Mouse (Mus musculus): ENCODE results near the gene Ryr2. TPM values are rescaled to one million over a fixed set of nuclear protein-coding genes. Genes with fewer than 3 reads are reported as not detected.

Ryr2 gene
- polyA plus RNA-seq, 1 experiment from 2014 or later, result 1.5 TPM

DNA sequence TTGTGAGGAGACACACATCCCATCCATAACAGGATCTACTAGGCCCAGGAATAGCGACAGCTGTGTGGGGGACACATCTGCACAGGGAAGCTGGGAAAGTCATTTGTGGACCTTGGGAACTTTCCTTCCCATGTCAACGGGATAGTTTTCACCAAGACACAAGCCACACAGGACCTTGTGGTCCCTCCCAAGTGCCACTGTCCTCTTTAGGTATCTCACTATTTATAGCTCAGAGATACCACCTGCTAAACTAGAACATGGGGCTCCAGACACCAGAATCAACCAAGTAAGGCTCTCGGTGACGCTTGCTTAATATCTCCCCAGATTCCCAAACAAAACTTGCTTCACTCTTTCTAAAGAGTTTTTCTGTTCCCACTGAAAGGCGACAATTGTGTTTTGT lies 73.5 kb downstream of the Ryr2 start:
- no peak overlapping the region for H3K27ac ChIP-seq
- no peak overlapping the region for H3K9ac ChIP-seq
- WGBS, result 82% methylated on average over 5 of the region's 5 CpGs
- no peaks in the 10 kb centered on the region for H3K36me3 ChIP-seq
- H3K4me3 ChIP-seq, result no peak overlapping the region
- no peak overlapping the region for H3K4me2 ChIP-seq
- H3K27me3 ChIP-seq, result no peaks in the 10 kb centered on the region
- no peaks in the 10 kb centered on the region for H3K9me3 ChIP-seq
- H3K4me1 ChIP-seq, result 0 out of 2 replicates have a peak, but pooled peaks cover 3% of the 10 kb centered on the region
- no peak for ATAC-seq (ENCODE audit: borderline replicate concordance, extremely low read depth, low FRiP score, low TSS enrichment)

DNA sequence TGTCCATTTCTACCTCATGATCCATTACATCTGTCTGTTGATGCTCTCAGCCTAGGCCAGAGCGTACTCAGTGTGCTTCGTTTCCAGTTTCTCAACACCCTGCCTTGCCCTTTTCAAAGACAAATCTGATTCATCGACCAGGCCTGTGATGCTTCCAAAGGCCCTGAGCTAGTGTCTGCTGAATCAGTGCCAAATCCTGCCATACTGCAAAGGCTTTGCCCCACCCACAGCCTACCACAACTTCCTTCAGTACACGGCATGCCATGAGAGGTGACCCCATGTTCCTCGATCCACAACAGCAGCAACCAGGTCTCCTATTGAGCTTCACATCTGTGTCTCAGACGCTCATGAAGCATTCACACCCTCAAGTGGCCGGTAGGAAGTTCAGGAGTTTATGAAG lies 76.9 kb downstream of the Ryr2 start:
- Histone ChIP-seq H3K4me2 (no peak overlapping the region), H3K4me3 (no peak overlapping the region), H3K9me3 (no peaks in the 10 kb centered on the region), H3K9ac (no peak overlapping the region), H3K27ac (no peak overlapping the region), H3K27me3 (no peaks in the 10 kb centered on the region), H3K4me1 (no peaks in the 10 kb centered on the region), H3K36me3 (no peaks in the 10 kb centered on the region)
- ATAC-seq (ENCODE audit: borderline replicate concordance, extremely low read depth, low FRiP score, low TSS enrichment), result no peak
- WGBS, result 75% methylated on average over 7 of the region's 7 CpGs

DNA sequence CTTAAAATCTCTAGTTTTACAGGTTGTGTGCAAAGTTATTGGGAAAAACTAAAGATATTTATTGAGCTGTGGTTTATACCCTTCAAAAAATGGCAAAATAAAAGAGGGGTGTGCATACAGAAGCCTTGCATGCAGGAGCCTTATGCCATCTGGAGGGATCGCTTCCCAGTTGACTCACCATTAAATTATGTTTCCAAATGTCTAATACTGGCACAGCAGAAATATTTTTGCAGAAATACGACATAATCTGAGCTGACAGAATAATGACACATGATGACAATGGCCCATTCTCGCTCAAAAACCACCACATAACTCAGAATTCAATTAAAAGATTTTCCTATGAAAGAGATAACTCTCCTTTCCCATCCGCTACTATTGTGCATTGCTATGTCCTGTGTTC lies 77.4 kb downstream of the Ryr2 start:
- H3K27ac ChIP-seq, result no peak overlapping the region
- H3K4me1 ChIP-seq, result no peaks in the 10 kb centered on the region

DNA sequence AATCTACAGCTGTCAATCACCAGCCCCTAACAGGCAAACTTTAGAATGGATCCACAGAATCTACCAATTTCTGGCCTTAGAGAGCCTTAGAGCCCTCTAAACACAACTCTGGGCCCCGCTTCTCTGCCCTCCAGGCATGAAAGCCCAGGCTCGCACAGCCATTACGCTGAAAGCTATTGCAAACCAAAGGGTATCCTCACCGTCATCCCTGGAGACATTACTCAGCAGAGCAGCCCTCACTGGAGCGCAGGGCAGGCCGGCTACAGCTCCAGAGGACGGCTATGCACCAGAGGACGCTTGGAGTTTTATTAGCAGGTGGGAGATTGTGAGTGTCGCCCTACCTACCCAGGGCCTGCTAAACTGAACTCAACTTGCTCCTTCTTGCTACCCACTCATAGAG lies 88.7 kb downstream of the Ryr2 start:
- no peak overlapping the region for H3K4me2 ChIP-seq
- H3K9me3 ChIP-seq, result no peaks in the 10 kb centered on the region

More for the DNA sequence above, 77.4 kb downstream of the Ryr2 start:
- Histone ChIP-seq H3K4me3 (no peak overlapping the region), H3K9ac (no peak overlapping the region), H3K36me3 (no peaks in the 10 kb centered on the region), H3K27me3 (no peaks in the 10 kb centered on the region), H3K9me3 (no peaks in the 10 kb centered on the region), H3K4me2 (no peak overlapping the region)
- ATAC-seq (ENCODE audit: borderline replicate concordance, extremely low read depth, low FRiP score, low TSS enrichment), result no peak
- 90% methylated on average over 4 of the region's 4 CpGs for WGBS

DNA sequence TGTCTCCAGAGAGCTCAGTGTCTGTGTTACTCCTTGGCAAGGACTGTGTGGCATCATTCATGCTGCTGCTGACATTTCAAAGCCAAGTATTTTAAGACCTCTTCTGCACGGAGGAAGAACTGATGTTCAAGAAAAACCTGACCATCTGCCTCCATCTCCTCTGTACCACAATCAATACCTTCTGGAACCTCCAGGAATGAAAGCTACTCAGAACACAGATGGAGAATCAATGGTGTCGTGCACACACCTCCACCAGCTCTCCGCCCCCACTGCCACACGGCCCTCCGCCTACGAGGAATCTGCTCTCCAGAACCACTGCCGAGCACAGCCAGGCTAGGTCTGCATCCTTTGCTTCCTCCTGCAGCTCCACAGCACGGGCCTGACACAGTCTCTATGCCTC lies 92.8 kb downstream of the Ryr2 start:
- H3K9me3 ChIP-seq, result no peaks in the 10 kb centered on the region
- H3K9ac ChIP-seq, result no peak overlapping the region
- no peak overlapping the region for H3K27ac ChIP-seq
- H3K27me3 ChIP-seq, result no peaks in the 10 kb centered on the region
- no peak for ATAC-seq (ENCODE audit: borderline replicate concordance, extremely low read depth, low FRiP score, low TSS enrichment)
- H3K4me3 ChIP-seq, result no peak overlapping the region
- no peaks in the 10 kb centered on the region for H3K4me1 ChIP-seq
- no peak overlapping the region for H3K4me2 ChIP-seq
- 72% methylated on average over 8 of the region's 8 CpGs for WGBS
- no peaks in the 10 kb centered on the region for H3K36me3 ChIP-seq

More for the DNA sequence above, 88.7 kb downstream of the Ryr2 start:
- Histone ChIP-seq H3K36me3 (no peaks in the 10 kb centered on the region), H3K4me1 (no peaks in the 10 kb centered on the region), H3K27me3 (no peaks in the 10 kb centered on the region), H3K27ac (no peak overlapping the region), H3K9ac (no peak overlapping the region), H3K4me3 (no peak overlapping the region)
- 75% methylated on average over 9 of the region's 9 CpGs for WGBS
- no peak for ATAC-seq (ENCODE audit: borderline replicate concordance, extremely low read depth, low FRiP score, low TSS enrichment)

DNA sequence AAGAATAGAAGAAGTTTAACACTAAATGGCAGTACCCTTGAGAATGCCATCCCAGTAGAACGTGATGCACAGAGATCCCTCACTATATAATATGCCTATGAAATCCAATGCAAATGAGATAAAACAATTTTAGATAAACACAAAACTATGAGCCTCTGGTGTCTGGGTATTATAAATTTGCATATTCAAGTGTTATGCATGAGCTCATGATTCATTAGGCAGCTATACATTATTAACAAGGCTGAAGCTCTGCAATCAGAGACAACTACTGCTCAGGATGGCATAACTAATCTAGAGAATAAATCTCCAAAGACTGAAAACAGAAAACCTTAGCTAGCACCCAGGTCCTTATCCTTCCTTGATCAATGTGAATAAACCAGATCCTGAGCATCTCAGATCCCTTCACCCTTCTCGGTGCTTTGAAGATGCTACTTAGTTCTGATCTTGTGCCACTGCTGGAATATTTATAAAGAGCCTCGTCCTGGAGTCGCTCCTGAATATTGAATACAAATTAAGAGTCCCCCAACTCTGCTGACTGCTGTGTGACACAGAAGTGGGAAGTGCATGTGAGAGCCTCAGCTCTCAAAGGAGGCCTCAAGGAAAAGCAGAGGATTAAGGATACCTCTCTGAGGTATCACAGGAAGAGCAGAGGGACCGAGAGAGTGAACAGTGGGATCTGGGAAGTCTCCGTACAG lies 97.6 kb downstream of the Ryr2 start:
- 65% methylated on average over 6 of the region's 6 CpGs for WGBS

DNA sequence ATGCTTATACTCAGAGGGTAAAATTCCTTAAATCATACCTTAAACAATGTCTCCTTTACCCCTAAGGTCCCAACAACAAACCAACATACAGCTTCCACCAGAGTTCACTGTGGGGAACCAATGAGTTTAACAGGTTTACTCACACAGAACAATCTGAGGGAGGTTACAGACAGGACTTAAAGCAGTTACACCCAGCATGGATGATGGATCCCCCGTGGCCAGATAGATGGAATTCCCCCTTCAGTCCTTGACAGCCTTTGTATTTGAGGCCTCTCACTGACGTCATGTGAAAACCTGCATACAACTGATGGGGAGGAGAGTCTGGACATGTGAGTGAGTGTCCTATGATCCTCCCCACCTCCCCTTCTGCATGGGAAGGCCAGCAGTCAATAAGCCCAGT lies 99.2 kb downstream of the Ryr2 start:
- Histone ChIP-seq H3K27me3 (no peaks in the 10 kb centered on the region), H3K4me1 (no peaks in the 10 kb centered on the region), H3K36me3 (no peaks in the 10 kb centered on the region), H3K27ac (no peak overlapping the region), H3K9ac (no peak overlapping the region), H3K9me3 (no peaks in the 10 kb centered on the region), H3K4me2 (no peak overlapping the region), H3K4me3 (no peak overlapping the region)
- ATAC-seq (ENCODE audit: borderline replicate concordance, extremely low read depth, low FRiP score, low TSS enrichment), result no peak
- WGBS, result 62% methylated on average over 2 of the region's 2 CpGs

More for the DNA sequence above, 97.6 kb downstream of the Ryr2 start:
- Histone ChIP-seq H3K4me2 (no peak overlapping the region), H3K4me1 (no peaks in the 10 kb centered on the region), H3K9ac (no peak overlapping the region), H3K27ac (no peak overlapping the region), H3K4me3 (no peak overlapping the region), H3K9me3 (no peaks in the 10 kb centered on the region), H3K36me3 (no peaks in the 10 kb centered on the region), H3K27me3 (no peaks in the 10 kb centered on the region)
- ATAC-seq (ENCODE audit: borderline replicate concordance, extremely low read depth, low FRiP score, low TSS enrichment), result no peak

DNA sequence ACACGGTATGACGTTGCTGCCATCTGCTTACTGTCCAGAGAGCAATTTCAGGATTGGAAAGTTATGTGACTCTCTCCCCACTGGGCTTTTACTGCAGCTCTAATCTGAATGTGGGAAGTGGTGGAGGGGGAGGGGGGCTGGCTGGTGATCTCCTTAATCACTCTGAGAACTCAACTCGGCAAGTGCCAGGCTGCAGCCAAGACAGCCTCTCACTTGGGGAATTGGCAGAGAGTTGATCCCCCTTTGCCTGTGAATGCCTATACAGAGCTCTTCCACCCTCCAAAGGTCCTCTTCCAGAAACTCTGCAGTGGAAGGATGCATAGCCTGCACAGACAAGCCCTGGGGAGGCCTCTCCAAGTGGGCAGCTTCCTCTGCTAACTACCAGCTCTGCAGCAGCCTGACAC lies 104.9 kb downstream of the Ryr2 start:
- ATAC-seq (ENCODE audit: borderline replicate concordance, extremely low read depth, low FRiP score, low TSS enrichment), result no peak
- Histone ChIP-seq H3K9me3 (no peaks in the 10 kb centered on the region), H3K4me1 (no peaks in the 10 kb centered on the region), H3K27ac (no peak overlapping the region), H3K4me2 (no peak overlapping the region), H3K27me3 (no peaks in the 10 kb centered on the region), H3K36me3 (no peaks in the 10 kb centered on the region), H3K9ac (no peak overlapping the region), H3K4me3 (no peak overlapping the region)
- WGBS, result 42% methylated on average over 3 of the region's 3 CpGs

DNA sequence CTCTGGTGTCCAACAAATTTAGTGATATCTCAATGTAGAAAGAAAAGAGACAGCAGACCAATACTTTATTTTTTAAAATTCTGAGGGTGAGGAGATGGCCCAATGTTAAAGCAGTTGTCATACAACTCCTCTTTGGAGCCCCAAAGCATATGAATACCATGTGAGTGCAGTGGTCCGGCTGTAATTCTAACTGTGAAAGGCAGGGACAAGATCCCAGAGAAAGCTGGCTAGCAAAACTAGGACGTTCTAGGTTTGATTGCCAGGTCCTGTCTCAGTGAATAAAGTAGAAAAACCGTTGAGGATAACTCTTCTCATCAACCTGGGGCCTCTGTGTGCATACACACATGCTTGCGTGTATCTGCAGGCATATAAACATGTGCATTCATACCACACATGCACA lies 106.9 kb downstream of the Ryr2 start:
- 69% methylated on average over 4 of the region's 4 CpGs for WGBS
- ATAC-seq (ENCODE audit: borderline replicate concordance, extremely low read depth, low FRiP score, low TSS enrichment), result no peak
- no peaks in the 10 kb centered on the region for H3K4me1 ChIP-seq

DNA sequence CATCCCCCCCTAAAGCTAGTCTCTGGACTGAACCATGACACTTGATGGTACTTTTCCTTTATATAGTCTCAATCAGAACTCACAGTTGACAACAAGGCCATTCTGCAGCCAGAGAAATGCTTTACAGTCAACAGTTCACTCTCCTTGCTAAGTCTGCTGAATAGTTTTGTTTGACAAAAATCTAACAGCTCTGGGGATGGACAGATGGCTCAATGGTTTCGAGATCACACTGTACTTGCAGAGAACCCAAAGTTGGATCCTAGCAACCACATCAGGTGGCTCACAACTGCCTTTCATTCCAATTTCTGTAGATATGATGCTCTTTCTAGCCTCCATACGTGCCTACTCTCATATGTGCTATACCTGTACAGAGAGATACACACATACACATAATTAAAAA lies 109.4 kb downstream of the Ryr2 start:
- H3K36me3 ChIP-seq, result no peaks in the 10 kb centered on the region
- ATAC-seq (ENCODE audit: borderline replicate concordance, extremely low read depth, low FRiP score, low TSS enrichment), result no peak
- no peak overlapping the region for H3K4me3 ChIP-seq
- WGBS, result 69% methylated on average over 2 of the region's 2 CpGs
- H3K9ac ChIP-seq, result no peak overlapping the region
- no peaks in the 10 kb centered on the region for H3K4me1 ChIP-seq
- H3K9me3 ChIP-seq, result no peaks in the 10 kb centered on the region
- no peaks in the 10 kb centered on the region for H3K27me3 ChIP-seq
- no peak overlapping the region for H3K27ac ChIP-seq
- no peak overlapping the region for H3K4me2 ChIP-seq

More for the DNA sequence above, 106.9 kb downstream of the Ryr2 start:
- Histone ChIP-seq H3K9ac (no peak overlapping the region), H3K27me3 (no peaks in the 10 kb centered on the region), H3K4me2 (no peak overlapping the region), H3K9me3 (no peaks in the 10 kb centered on the region), H3K36me3 (no peaks in the 10 kb centered on the region), H3K27ac (no peak overlapping the region), H3K4me3 (no peak overlapping the region)

DNA sequence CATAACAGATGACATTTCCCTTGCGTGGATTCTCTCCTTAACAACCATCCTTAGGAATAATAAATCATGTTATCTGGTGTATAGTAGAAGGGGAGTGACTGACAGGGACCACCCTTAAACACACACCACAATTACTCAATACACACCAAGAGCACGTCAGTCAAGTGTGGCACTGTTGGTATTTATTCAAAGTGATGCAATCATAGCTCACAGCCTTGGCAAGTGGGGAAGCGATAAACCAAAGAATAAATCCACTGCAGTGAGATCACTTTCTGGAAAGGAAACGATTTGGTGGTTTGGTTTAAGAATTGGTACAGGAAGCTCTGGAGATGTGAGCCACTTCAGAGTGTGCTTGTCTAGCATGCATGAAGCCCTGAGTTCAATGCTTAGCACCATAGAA lies 119.2 kb downstream of the Ryr2 start:
- H3K36me3 ChIP-seq, result no peaks in the 10 kb centered on the region
- no peaks in the 10 kb centered on the region for H3K27me3 ChIP-seq
- ATAC-seq (ENCODE audit: borderline replicate concordance, extremely low read depth, low FRiP score, low TSS enrichment), result no peak
- H3K4me3 ChIP-seq, result no peak overlapping the region
- no peaks in the 10 kb centered on the region for H3K4me1 ChIP-seq
- 52% methylated on average over 4 of the region's 4 CpGs for WGBS
- H3K4me2 ChIP-seq, result no peak overlapping the region
- H3K9ac ChIP-seq, result no peak overlapping the region
- no peak overlapping the region for H3K27ac ChIP-seq
- H3K9me3 ChIP-seq, result no peaks in the 10 kb centered on the region

DNA sequence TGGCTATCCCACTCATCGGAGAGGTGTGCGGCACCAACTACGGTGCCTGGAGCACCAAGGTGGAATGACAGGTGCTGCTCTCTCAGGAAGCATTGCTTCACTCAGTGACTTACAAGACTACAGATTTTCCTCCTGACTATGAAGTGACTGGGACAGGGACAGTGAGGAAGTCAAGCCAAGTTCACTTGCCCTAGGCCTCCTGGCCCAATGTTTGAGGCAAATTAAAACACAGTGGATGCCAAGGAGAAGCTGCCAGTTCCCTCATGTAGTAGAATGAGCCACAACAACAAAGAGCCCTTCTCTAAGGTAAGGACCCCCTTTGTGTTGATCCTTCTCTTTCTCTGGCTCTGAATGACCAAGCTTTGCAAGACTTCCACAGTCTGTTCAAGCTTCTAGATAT lies 121.7 kb downstream of the Ryr2 start:
- Histone ChIP-seq H3K27me3 (no peaks in the 10 kb centered on the region), H3K4me1 (no peaks in the 10 kb centered on the region), H3K27ac (no peak overlapping the region), H3K9me3 (no peaks in the 10 kb centered on the region), H3K4me3 (no peak overlapping the region), H3K9ac (no peak overlapping the region), H3K36me3 (no peaks in the 10 kb centered on the region), H3K4me2 (no peak overlapping the region)
- WGBS, result 97% methylated on average over 3 of the region's 3 CpGs
- ATAC-seq (ENCODE audit: borderline replicate concordance, extremely low read depth, low FRiP score, low TSS enrichment), result no peak

DNA sequence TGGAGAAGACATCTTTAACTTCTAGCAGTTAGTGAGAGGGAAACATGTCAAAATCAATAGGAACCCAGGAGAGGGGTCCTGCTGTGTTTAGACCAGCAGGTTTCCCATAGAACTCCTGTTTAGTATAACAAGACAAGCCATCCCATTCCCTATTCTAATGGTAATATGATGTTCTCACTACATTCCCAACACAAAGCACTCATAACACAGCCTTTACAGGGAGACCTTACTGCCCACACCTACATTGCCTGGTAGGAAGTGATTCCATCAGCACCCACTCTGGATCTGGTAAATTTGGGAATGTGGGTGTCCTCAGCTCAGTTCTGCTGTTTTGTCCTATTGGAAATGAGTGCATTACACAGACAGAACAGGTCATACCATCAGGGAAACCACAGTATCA lies 127.7 kb downstream of the Ryr2 start:
- H3K27me3 ChIP-seq, result no peaks in the 10 kb centered on the region
- H3K36me3 ChIP-seq, result no peaks in the 10 kb centered on the region
- no peaks in the 10 kb centered on the region for H3K4me1 ChIP-seq
- no peak overlapping the region for H3K4me2 ChIP-seq
- ATAC-seq (ENCODE audit: borderline replicate concordance, extremely low read depth, low FRiP score, low TSS enrichment), result no peak
- H3K27ac ChIP-seq, result no peak overlapping the region
- H3K9ac ChIP-seq, result no peak overlapping the region
- no peak overlapping the region for H3K4me3 ChIP-seq
- no peaks in the 10 kb centered on the region for H3K9me3 ChIP-seq

Measured in lung, embryonic 15.5 days (tissue).